Mouse (Mus musculus) bone marrow macrophage, adult 2 months (primary cell): ENCODE results near the gene Mdk.

Experiments
- CTCF ChIP-seq: IDR thresholded peaks from 2 replicates; pipeline ENCODE4 v1.5.1; 2012; ENCODE audit warnings: low read depth, mild to moderate bottlenecking, low read length, moderate library complexity
- POLR2A ChIP-seq: IDR thresholded peaks from 2 replicates; pipeline ENCODE4 v1.6.1; 2012; ENCODE audit warnings: mild to moderate bottlenecking, low read depth, low read length, borderline replicate concordance

GRCm38 (mm10) chr2:91973416-91974135 lies 41.5 kb upstream of the Mdk start:
- no peak for TF ChIP-seq CTCF
- TF ChIP-seq POLR2A, result no peak
